8 mouse cellular contexts compared by ENCODE assay signal in the genomic region with DNA sequence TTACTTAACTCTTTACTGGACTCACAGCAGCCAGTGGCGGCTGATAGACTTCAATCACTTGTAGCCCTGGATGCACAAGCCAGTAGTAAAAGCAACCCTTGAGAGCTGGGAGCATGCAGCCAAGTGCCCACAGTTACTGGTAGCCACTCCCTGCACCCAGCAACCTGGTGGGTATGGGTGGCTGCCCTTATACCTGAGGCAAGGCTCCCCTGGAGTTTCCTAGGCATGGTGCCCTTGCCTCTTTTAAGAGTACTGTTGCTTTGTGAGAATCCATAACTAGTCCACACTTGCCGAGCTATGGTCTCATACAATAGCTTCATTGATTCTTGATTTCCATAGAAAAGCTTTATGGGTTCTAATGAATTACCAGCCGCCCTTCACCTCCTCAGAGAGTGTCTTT.
DNase-seq lines count a peak whose midpoint lies in the region; ATAC-seq and TF ChIP-seq lines count a peak whose summit lies in the region.

No protein-coding gene starts in this region.

- peaks cover 35% of the 10 kb centered on the region for H3K4me1 ChIP-seq in kidney, adult 2 months (ENCODE audit: control insufficient read depth, insufficient read depth, low read length)
- H3K4me1 ChIP-seq in bone marrow macrophage, adult 2 months (ENCODE audit: control insufficient read depth, insufficient read depth, low read length), result peaks cover 30% of the 10 kb centered on the region
- H3K4me1 ChIP-seq in embryonic facial prominence, embryonic 13.5 days, result peaks cover 73% of the 10 kb centered on the region
- H3K4me1 ChIP-seq in limb, embryonic 11.5 days (ENCODE audit: control insufficient read depth, insufficient read depth, low read length), result peaks cover 38% of the 10 kb centered on the region

- H3K27ac ChIP-seq in kidney, adult 2 months (ENCODE audit: insufficient read depth, low read depth, low read length), result peak overlapping the region; percentile 85
- 0 out of 2 replicates have a peak overlapping the region, but pooled peaks have one; percentile 56 for H3K27ac ChIP-seq in bone marrow macrophage, adult 2 months (ENCODE audit: insufficient read depth, low read depth, low read length)
- H3K27ac ChIP-seq in embryonic facial prominence, embryonic 13.5 days, result peak overlapping the region; percentile 86
- 0 out of 2 replicates have a peak overlapping the region, but pooled peaks have one; percentile 30 for H3K27ac ChIP-seq in limb, embryonic 11.5 days (replicated peaks; ENCODE audit: low read depth, low read length)

- WGBS in kidney, adult 2 months, result 56% methylated on average over 3 of the region's 3 CpGs
- 41% methylated on average over 3 of the region's 3 CpGs for WGBS in embryonic facial prominence, embryonic 13.5 days
- 59% methylated on average over 3 of the region's 3 CpGs for WGBS in limb, embryonic 11.5 days

- no peaks in the 10 kb centered on the region for H3K9me3 ChIP-seq in embryonic facial prominence, embryonic 13.5 days
- H3K9me3 ChIP-seq in limb, embryonic 11.5 days (ENCODE audit: control insufficient read depth, low read length), result no peaks in the 10 kb centered on the region

- TF ChIP-seq POLR2A in kidney, adult 2 months (IDR thresholded peaks at IDR 0.05; ENCODE audit: low read depth, low read length), result no peak
- no peak for TF ChIP-seq POLR2A in bone marrow macrophage, adult 2 months (IDR thresholded peaks at IDR 0.05; ENCODE audit: borderline replicate concordance, low read depth, low read length)

- H3K4me3 ChIP-seq in kidney, adult 2 months (ENCODE audit: insufficient read depth, low read depth, low read length), result peak overlapping the region; percentile 42
- H3K4me3 ChIP-seq in bone marrow macrophage, adult 2 months (ENCODE audit: insufficient read depth, low read length), result peak overlapping the region; percentile 52
- peak overlapping the region; percentile 62 for H3K4me3 ChIP-seq in embryonic facial prominence, embryonic 13.5 days
- H3K4me3 ChIP-seq in limb, embryonic 11.5 days (ENCODE audit: low read depth, low read length), result no peak overlapping the region

- no peak for TF ChIP-seq CTCF in kidney, adult 2 months (conservative IDR thresholded peaks at IDR 0.05; ENCODE audit: insufficient read depth, insufficient read length, low read depth, low read length)
- no peak for TF ChIP-seq CTCF in bone marrow macrophage, adult 2 months (IDR thresholded peaks at IDR 0.05; ENCODE audit: low read depth, low read length)

- DNase-seq in kidney, adult 2 months, result peak; percentile 63
- DNase-seq in kidney, adult 18-20 months, result no peak
- DNase-seq in limb, embryonic 11.5 days (ENCODE audit: low spot score), result no peak
- no peak for DNase-seq in cerebellum, postnatal 14 days
- DNase-seq in natural killer cell, adult 2 months (ENCODE audit: low spot score in 2 of 2), result no peak
- no peak for DNase-seq in layer of hippocampus, adult 18-20 months (ENCODE audit: low spot score in 2 of 2)

- no peak for ATAC-seq in embryonic facial prominence, embryonic 13.5 days (ENCODE audit: insufficient number of reproducible peaks, insufficient read depth, low FRiP score, low TSS enrichment, low read depth)
- no peak for ATAC-seq in limb, embryonic 11.5 days (ENCODE audit: insufficient number of reproducible peaks, low FRiP score, low TSS enrichment, low read depth)

- H3K4me2 ChIP-seq in embryonic facial prominence, embryonic 13.5 days, result peak overlapping the region; percentile 82
- peak overlapping the region; percentile 24; the same call in 1 of the 2 replicates for H3K4me2 ChIP-seq in limb, embryonic 11.5 days (ENCODE audit: low read depth, severe bottlenecking)

- H3K27me3 ChIP-seq in kidney, adult 2 months (replicated peaks; ENCODE audit: control insufficient read depth, insufficient read depth, low read length), result no peaks in the 10 kb centered on the region
- no peaks in the 10 kb centered on the region for H3K27me3 ChIP-seq in embryonic facial prominence, embryonic 13.5 days
- H3K27me3 ChIP-seq in limb, embryonic 11.5 days (ENCODE audit: control insufficient read depth, insufficient read depth, low read length), result no peaks in the 10 kb centered on the region

- H3K9ac ChIP-seq in embryonic facial prominence, embryonic 13.5 days, result peak overlapping the region; percentile 74
- no peak overlapping the region for H3K9ac ChIP-seq in limb, embryonic 11.5 days (ENCODE audit: low read length)

- H3K36me3 ChIP-seq in kidney, adult 2 months (ENCODE audit: control insufficient read depth, insufficient read depth, low read length), result peaks cover 1% of the 10 kb centered on the region; the same call in 1 of the 2 replicates
- peaks cover 12% of the 10 kb centered on the region for H3K36me3 ChIP-seq in embryonic facial prominence, embryonic 13.5 days
- no peaks in the 10 kb centered on the region for H3K36me3 ChIP-seq in limb, embryonic 11.5 days (ENCODE audit: control insufficient read depth, insufficient read depth, low read length)

Comparison
In these comparisons a context has a peak if more than half of its experiments do, and no peak if none do; other contexts are left out.
1. H3K27ac ChIP-seq: peak in every context shown above with its lines; median percentile 86 in embryonic facial prominence, embryonic 13.5 days; 85 in kidney, adult 2 months; 56 in bone marrow macrophage, adult 2 months; 30 in limb, embryonic 11.5 days.